Mouse (Mus musculus): ENCODE results near the gene Gm4131.

The Gm4131 gene

GRCm38 (mm10) chr14:62457420-62458181 lies 109.1 kb downstream of the Gm4131 start:
- peak; percentile 89 to 96 for DNase-seq (ENCODE audit: low spot score in 2 of 2)

GRCm38 (mm10) chr14:62456239-62456747 lies 110.4 kb downstream of the Gm4131 start, which contains the start of gene Gucy1b2:
Gene Gucy1b2, minus strand, starts transcription at chr14:62456289.
- DNase-seq (ENCODE audit: low spot score in 2 of 2) = no peak

GRCm38 (mm10) chr14:62455570-62455879 lies 111.2 kb downstream of the Gm4131 start:
- no peak for DNase-seq (ENCODE audit: low spot score in 2 of 2)

GRCm38 (mm10) chr14:62454760-62455569 lies 111.8 kb downstream of the Gm4131 start:
- DNase-seq (ENCODE audit: low spot score in 2 of 2) = no peak

GRCm38 (mm10) chr14:62454136-62454535 lies 112.6 kb downstream of the Gm4131 start:
- DNase-seq (ENCODE audit: low spot score in 2 of 2) = no peak

GRCm38 (mm10) chr14:62453276-62453675 lies 113.4 kb downstream of the Gm4131 start:
- no peak for DNase-seq (ENCODE audit: low spot score in 2 of 2)

GRCm38 (mm10) chr14:62450706-62451105 lies 116.0 kb downstream of the Gm4131 start:
- DNase-seq (ENCODE audit: low spot score in 2 of 2) = no peak

GRCm38 (mm10) chr14:62447214-62447548 lies 119.5 kb downstream of the Gm4131 start:
- DNase-seq (ENCODE audit: low spot score in 2 of 2) = no peak

GRCm38 (mm10) chr14:62446385-62447213 lies 120.1 kb downstream of the Gm4131 start:
- DNase-seq (ENCODE audit: low spot score in 2 of 2) = no peak

- no peak for DNase-seq (ENCODE audit: low spot score in 2 of 2)
Observed at GRCm38 (mm10) chr14:62443840-62444430, 122.8 kb downstream of the Gm4131 start.

- DNase-seq (ENCODE audit: low spot score in 2 of 2) = no peak
Observed at GRCm38 (mm10) chr14:62442971-62443370, 123.8 kb downstream of the Gm4131 start.

GRCm38 (mm10) chr14:62440036-62440435 lies 126.7 kb downstream of the Gm4131 start:
- no peak for DNase-seq (ENCODE audit: low spot score in 2 of 2)

- DNase-seq (ENCODE audit: low spot score in 2 of 2) = no peak
Observed at GRCm38 (mm10) chr14:62438236-62438635, 128.5 kb downstream of the Gm4131 start.

GRCm38 (mm10) chr14:62437806-62438205 lies 128.9 kb downstream of the Gm4131 start:
- DNase-seq (ENCODE audit: low spot score in 2 of 2) = no peak

- DNase-seq (ENCODE audit: low spot score in 2 of 2) = no peak
Observed at GRCm38 (mm10) chr14:62425277-62425691, 141.4 kb downstream of the Gm4131 start.

- DNase-seq (ENCODE audit: low spot score in 2 of 2) = no peak
Observed at GRCm38 (mm10) chr14:62422265-62422664, 144.5 kb downstream of the Gm4131 start.

- peak; percentile 5 to 28 for DNase-seq (ENCODE audit: low spot score in 2 of 2)
Observed at GRCm38 (mm10) chr14:62417501-62417900, 149.2 kb downstream of the Gm4131 start.

GRCm38 (mm10) chr14:62416742-62417134 lies 150.0 kb downstream of the Gm4131 start:
- DNase-seq (ENCODE audit: low spot score in 2 of 2) = peak; percentile 22 to 30

- DNase-seq (ENCODE audit: low spot score in 2 of 2) = peak; percentile 17 to 34
Observed at GRCm38 (mm10) chr14:62416007-62416741, 150.5 kb downstream of the Gm4131 start.
